Mouse (Mus musculus) gastrocnemius, adult 2 months (tissue): Measurements from ENCODE around the gene Pdk2. TPM values are rescaled to one million over a fixed set of nuclear protein-coding genes. Genes with fewer than 3 reads are reported as not detected.
"Not testable (repeated sequence)": the region's sequence is repeated elsewhere in the genome, so short reads cannot be mapped to it uniquely, and the experiment has no call there.

Experiments
- DNase-seq: peaks from one replicate; pipeline ENCODE4 v3.0.0; 2022
- H3K27ac ChIP-seq: fragments of 200-600 bp; 2 replicates; pipeline ENCODE4 v1.8.1; 2022; ENCODE audit warnings: mild to moderate bottlenecking
- H3K4me3 ChIP-seq: fragments of 200-600 bp; 2 replicates; pipeline ENCODE4 v1.8.1; 2022; ENCODE audit warnings: mild to moderate bottlenecking, moderate library complexity
- CTCF ChIP-seq: fragments of 200-600 bp; IDR thresholded peaks from 2 replicates; pipeline ENCODE4 v1.8.1; 2022; ENCODE audit warnings: antibody characterized with exemption, mild to moderate bottlenecking, moderate library complexity
- intact Hi-C: fragments of 180-260 bp; cut with DNase I; formaldehyde crosslinking; loops from one replicate; pipeline ENCODE4 v1.15.1; 2025
- total RNA-seq, 2 experiments: library from RNA; stranded (reverse); gene quantifications; 2 replicates each; pipeline ENCODE4 v1.2.3; 2021

Gene Pdk2
- total RNA-seq, 2 experiments from 2014 or later: 471 to 485 TPM

DNA sequence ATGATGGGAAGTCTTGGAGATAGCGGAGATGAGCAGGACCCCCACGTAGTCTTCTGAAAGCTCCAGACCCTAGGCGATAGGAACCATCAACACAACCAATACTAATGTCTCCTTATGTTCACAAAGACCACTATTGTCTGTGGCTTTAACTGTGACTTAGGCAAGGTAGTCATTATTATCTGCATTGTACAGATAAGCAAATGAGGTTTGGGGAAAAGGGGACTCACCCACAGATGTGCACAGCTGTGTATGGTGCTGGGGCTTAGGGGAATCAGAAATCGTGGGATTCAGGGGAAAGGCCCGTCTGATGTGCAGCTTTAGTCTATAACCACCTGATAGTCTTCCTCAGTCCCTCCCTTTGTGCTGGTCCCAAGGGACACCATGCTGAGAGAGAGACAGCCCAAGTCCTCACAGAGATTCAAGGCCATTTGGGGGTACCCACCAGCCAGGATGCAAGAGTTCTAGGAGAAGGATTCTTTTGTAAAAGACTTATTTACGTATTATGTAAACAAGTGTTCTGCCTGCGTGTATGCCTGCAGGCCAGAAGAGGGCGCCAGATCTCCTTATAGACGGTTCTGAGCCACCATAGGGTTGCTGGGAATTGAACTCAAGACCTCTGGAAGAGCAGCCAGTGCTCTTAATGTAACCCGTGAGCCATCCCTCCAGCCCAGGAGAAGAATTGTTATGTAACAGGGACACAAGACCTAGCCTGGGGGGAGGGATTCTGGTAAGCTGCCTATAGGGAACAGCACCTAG, 18.7 kb downstream of the Pdk2 start:
- Histone ChIP-seq H3K4me3 (no peak overlapping the region), H3K27ac (no peak overlapping the region)
- no peak for DNase-seq
- intact Hi-C loops: no loop called here
- peak; percentile 59 for TF ChIP-seq CTCF

DNA sequence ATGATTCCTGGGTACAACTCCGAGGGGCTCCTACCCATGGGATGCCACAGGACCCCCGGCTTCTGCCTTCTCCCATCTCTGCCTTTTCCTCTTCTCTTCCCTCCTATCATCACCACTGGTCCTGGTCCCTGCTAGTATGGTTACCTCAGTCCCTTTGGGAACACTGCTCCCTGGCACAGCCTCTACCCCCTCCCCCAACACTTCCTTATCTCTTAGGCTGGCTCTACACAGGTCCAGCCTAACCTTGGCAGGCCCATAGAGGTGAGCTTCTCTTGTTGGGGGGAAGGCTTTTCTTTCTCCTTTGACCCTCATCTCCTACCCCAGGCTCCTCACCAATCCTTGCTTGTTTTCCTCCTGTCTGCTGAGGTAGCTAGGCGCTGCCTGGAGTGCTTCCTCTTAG, 25.7 kb downstream of the Pdk2 start:
- Histone ChIP-seq H3K4me3 (no peak overlapping the region), H3K27ac (no peak overlapping the region)
- intact Hi-C loops: no loop called here
- no peak for DNase-seq
- TF ChIP-seq CTCF: no peak

DNA sequence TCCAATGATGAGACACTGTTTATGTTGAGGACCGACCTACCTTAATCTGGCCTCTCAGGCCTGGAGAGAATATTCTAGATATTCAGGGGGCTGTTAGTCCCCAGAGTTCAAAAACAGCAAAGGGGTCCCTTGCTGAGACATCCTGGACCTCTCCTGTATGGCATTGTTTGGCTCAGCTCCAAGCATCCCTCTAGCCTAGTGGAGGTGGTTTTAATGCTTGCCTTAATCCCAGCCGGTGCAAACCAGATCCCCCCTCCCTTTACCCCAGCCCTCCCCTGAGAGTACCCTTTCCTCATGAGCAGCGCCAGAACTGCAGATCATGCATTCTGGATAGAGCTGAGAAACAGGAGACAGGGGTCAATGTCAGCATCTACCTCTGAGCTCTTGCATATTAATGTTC, 28.7 kb downstream of the Pdk2 start:
- DNase-seq: no peak
- Histone ChIP-seq H3K4me3 (no peak overlapping the region), H3K27ac (no peak overlapping the region)
- intact Hi-C loops: no loop called here
- TF ChIP-seq CTCF: no peak

- Histone ChIP-seq H3K4me3 (no peak overlapping the region), H3K27ac (no peak overlapping the region)
- DNase-seq: no peak
- intact Hi-C loops: no loop called here
- TF ChIP-seq CTCF: no peak
These were observed 29.1 kb downstream of the Pdk2 start for GRCm38 (mm10) chr11:95012075-95012474.

GRCm38 (mm10) chr11:95011416-95011815, 29.7 kb downstream of the Pdk2 start:
- DNase-seq: no peak
- TF ChIP-seq CTCF: no peak
- Histone ChIP-seq H3K27ac (no peak overlapping the region), H3K4me3 (no peak overlapping the region)
- intact Hi-C loops: no loop called here

DNA sequence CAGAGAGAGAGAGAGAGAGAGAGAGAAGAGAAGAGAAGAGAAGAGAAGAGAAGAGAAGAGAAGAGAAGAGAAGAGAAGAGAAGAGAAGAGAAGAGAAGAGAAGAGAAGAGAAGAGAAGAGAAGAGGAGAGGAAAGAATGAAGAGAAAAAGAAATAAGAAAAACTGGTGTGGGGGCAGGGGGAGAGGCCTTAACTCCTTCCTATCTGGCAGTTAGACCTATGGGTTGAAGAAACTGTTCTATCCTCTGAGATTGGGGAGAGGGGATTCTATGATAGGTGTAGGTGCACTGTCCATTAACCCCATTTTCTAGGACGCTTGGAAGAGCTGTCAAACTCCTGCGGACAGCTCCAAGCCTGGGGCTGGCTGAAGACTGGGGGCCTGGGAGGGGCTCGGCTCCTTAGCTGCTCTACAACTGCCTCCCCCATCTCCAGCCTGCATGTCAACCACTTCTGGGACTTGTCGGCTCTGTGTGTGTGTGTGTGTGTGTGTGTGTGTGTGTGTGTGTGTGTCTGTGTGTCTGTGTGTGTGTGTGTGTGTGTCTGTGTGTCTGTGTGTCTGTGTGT, 30.2 kb downstream of the Pdk2 start:
- H3K27ac ChIP-seq, intact Hi-C loops, H3K4me3 ChIP-seq, DNase-seq: not testable (repeated sequence)

GRCm38 (mm10) chr11:95010141-95010739, 30.9 kb downstream of the Pdk2 start:
- Histone ChIP-seq H3K27ac (peak overlapping the region; percentile 67; the same call in 1 of the 2 replicates), H3K4me3 (peak overlapping the region; percentile 80)
- intact Hi-C loops: no loop called here
- no peak for TF ChIP-seq CTCF
- DNase-seq: no peak

GRCm38 (mm10) chr11:95009629-95010014, 31.5 kb downstream of the Pdk2 start, which contains the start of gene Samd14:
Samd14 (plus strand) TSS chr11:95009879.
- Histone ChIP-seq H3K27ac (peak within 1 kb of the TSS; percentile 67), H3K4me3 (peak within 1 kb of the TSS; percentile 80)
- DNase-seq: peak; percentile 73
- no peak for TF ChIP-seq CTCF
- intact Hi-C loops: no loop called here

DNA sequence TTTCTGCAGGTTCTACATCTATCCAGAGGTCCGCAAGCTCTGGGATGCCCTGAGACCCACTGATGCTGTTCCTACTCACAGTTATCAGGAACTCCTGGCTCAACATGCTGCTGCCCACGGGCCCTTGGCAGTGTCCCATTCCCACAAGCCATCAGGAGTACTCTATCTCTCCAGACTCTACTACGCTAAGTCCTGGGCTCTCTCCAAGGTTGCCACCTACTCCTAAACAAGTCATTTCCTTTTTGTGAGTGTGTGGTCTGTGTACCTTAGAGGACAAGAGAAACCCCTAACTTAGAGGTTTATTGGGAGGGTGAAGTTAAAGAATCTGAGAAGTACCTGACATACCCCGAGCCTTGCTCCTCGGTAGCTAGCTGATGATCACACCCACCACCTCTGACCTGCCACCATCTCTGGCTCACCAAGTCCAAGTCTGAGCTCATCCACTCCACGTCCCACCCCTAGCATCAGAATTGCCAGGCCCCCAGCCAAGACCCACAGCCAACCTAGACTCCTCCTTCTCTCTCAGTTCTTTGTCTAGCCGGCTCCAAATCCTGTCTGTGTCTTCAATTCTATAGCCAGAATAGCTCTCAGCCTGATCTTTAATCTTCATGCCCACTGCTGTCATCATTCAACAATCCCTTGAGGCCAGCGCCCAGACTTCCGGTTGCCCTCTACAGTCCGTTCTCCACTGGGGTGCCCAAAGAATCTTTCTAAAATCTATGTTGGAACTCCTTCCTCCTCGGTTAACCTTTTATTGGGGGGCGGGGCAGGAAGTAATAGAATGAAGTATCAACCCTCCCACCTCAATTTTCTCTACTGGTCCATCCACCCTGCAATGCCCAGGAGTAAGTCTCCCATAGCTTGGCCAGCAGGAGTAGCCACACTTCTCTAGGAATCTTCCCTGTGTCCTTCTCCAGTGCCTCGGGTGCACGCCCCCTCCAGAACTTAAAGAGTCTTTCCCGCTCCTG, 32.2 kb downstream of the Pdk2 start:
- DNase-seq: no peak
- H3K27ac ChIP-seq: peak overlapping the region; percentile 67
- TF ChIP-seq CTCF: no peak
- intact Hi-C loops: no loop called here
- H3K4me3 ChIP-seq: peak overlapping the region; percentile 80

- TF ChIP-seq CTCF: no peak
- DNase-seq: no peak
- intact Hi-C loops: no loop called here
- Histone ChIP-seq H3K4me3 (no peak overlapping the region), H3K27ac (no peak overlapping the region)
These were observed 33.7 kb downstream of the Pdk2 start for GRCm38 (mm10) chr11:95007418-95007817.

DNA sequence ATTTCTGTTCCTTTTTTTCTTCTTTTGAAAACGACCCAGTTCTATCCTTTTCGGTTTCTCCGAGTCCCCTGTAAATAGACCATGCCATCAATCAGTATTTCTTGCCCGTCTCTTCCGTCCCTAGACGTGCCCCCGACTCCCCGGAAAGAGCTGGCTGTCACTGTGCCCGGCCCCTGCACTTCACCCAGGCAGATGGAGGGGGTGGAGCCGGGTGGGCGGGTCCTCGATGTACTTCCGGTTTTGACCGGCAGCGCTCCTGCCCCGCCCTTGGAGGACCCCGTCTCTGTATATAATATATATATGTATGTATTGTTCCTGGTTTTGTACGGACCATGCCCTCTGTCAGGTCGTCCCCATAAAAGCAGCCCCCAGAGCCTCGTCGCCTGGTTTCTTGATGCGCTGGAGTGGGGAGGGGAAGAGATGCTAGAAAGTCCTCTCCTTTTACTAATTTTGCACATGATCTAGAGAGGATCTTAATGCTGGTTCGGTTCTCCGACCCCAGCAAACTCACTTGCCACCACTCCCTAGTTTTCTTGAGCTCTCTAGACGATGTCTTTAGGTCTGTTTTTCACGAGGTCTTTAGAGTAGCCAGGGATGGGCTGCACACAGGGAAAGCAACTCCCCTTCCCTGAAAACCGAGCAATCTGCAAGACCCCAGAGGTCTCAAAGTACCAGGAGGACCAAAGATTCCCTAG, 34.5 kb downstream of the Pdk2 start:
- DNase-seq: peak; percentile 91
- peak overlapping the region; percentile 82 for H3K27ac ChIP-seq
- intact Hi-C loops: no loop called here
- TF ChIP-seq CTCF: peak; percentile 14
- H3K4me3 ChIP-seq: peak overlapping the region; percentile 77

DNA sequence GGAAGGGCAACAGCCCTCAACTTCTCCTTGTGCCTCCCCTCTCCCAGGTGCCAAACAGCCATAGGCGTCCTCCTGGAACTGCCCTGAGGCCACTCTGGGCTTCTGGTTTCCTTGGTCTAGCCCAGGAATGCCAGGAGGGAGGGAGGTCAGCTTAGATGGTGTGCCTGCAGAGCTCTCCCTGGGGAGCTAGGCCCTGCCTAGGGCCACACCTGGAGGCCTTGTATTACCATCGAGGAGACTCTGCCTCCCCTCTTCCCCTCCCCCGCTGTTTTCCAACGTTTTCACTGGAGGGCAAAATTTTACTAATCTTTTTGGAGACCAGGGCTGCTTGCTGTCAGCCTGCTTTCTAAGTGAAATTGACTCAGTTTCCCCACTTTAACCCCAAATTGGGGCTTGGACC, 35.1 kb downstream of the Pdk2 start:
- Histone ChIP-seq H3K4me3 (peak overlapping the region; percentile 77), H3K27ac (peak overlapping the region; percentile 82)
- peak; percentile 30 for DNase-seq
- intact Hi-C loops: no loop called here
- TF ChIP-seq CTCF: no peak
